Mouse (Mus musculus): ENCODE measurements at regions not wholly inside any gene's neighbourhood (a gene's known extent, or its start where the extent isn't known, plus 50 kb on each side); places are given as distances from the start of the nearest gene placed in this dataset.

DNA sequence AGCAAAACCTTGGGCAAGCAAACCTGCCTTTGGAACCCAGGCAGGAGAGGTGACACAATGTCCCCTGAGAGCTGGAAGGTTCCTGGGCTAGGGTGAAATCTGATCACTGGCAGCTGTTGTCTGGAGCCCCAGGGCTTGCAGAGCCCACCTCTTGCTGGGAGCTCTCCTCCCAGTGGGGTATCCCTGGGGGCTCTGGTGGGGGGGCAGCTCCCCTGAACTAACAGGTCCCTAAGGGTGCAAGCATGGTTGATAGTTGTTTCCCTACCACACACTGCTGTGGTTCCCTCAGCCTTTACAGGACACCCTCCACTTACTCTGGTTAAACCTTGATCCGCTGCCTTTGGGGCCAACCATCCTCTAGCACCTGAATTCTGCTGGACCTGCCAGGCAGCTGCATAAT is 367.3 kb upstream of the Myt1l start:
- no peak overlapping the region for H3K27ac ChIP-seq (ENCODE audit: control insufficient read depth, insufficient read depth, low read length)
- DNase-seq, result no peak
- TF ChIP-seq POLR2A (IDR thresholded peaks at IDR 0.05; ENCODE audit: control insufficient read depth, extremely low read depth, insufficient read depth, low read length, poor library complexity) (no peak), CTCF (IDR thresholded peaks at IDR 0.05; ENCODE audit: borderline replicate concordance, control insufficient read depth, extremely low read depth, insufficient read depth, low read length, poor library complexity) (no peak)
- H3K36me3 ChIP-seq (ENCODE audit: control insufficient read depth, insufficient read depth, low read length), result no peaks in the 10 kb centered on the region
- no peak overlapping the region for H3K4me3 ChIP-seq (ENCODE audit: control insufficient read depth, insufficient read depth, low read length)
- WGBS, result 86% methylated on average over 1 of the region's 1 CpGs
- H3K4me1 ChIP-seq (replicated peaks; ENCODE audit: control insufficient read depth, insufficient read depth, low read length), result no peaks in the 10 kb centered on the region
- no peaks in the 10 kb centered on the region for H3K27me3 ChIP-seq (ENCODE audit: control insufficient read depth, insufficient read depth, low read length)

DNA sequence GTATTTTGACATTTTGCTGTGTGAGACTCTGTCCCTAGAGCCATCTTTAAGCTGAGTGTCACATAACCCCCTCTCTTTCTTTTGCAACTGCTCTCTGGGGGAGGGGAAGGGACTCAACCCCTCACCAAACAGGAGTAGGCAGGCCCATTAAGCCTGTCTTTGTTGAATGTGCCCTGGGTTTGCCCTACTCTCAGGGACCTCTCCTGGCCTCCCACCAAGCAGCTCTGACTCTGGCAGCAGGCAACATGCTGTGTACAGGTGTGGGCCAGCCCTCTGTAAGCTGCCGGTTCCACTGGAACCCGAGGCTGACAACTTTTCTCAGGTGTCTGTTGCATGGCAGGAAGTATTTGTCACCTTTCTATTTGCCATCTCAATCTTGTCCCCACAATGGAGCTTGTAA is 366.6 kb upstream of the Myt1l start:
- Histone ChIP-seq H3K36me3 (ENCODE audit: control insufficient read depth, insufficient read depth, low read length) (no peaks in the 10 kb centered on the region), H3K4me1 (replicated peaks; ENCODE audit: control insufficient read depth, insufficient read depth, low read length) (no peaks in the 10 kb centered on the region), H3K27me3 (ENCODE audit: control insufficient read depth, insufficient read depth, low read length) (no peaks in the 10 kb centered on the region), H3K4me3 (ENCODE audit: control insufficient read depth, insufficient read depth, low read length) (no peak overlapping the region), H3K27ac (ENCODE audit: control insufficient read depth, insufficient read depth, low read length) (no peak overlapping the region)
- 51% methylated on average over 2 of the region's 2 CpGs for WGBS
- TF ChIP-seq POLR2A (IDR thresholded peaks at IDR 0.05; ENCODE audit: control insufficient read depth, extremely low read depth, insufficient read depth, low read length, poor library complexity), result no peak
- no peak for TF ChIP-seq CTCF (IDR thresholded peaks at IDR 0.05; ENCODE audit: borderline replicate concordance, control insufficient read depth, extremely low read depth, insufficient read depth, low read length, poor library complexity)
- no peak for DNase-seq

DNA sequence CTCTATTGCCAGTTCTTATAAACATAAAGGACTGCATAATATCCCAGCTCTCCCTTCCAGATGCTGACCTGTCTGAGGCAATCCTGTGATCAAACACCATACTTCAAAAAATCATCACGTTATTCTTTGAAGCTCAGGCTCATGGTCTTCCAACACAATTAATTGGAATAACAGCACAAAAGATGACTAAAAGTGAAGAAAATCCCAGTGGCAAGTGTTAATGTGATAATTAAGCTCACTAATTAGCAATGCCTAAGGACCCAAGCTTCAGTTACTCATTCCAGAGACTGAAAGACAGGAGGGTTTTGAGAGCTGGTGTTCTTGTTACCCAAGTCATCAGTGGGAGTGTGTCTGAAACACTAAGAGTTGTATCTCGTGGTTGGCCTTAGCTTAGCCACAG is 363.5 kb upstream of the Myt1l start:
- TF ChIP-seq POLR2A (IDR thresholded peaks at IDR 0.05; ENCODE audit: control insufficient read depth, extremely low read depth, insufficient read depth, low read length, poor library complexity) (no peak), CTCF (IDR thresholded peaks at IDR 0.05; ENCODE audit: borderline replicate concordance, control insufficient read depth, extremely low read depth, insufficient read depth, low read length, poor library complexity) (no peak)
- Histone ChIP-seq H3K4me3 (ENCODE audit: control insufficient read depth, insufficient read depth, low read length) (no peak overlapping the region), H3K27me3 (ENCODE audit: control insufficient read depth, insufficient read depth, low read length) (no peaks in the 10 kb centered on the region), H3K27ac (ENCODE audit: control insufficient read depth, insufficient read depth, low read length) (no peak overlapping the region), H3K4me1 (replicated peaks; ENCODE audit: control insufficient read depth, insufficient read depth, low read length) (no peaks in the 10 kb centered on the region), H3K36me3 (ENCODE audit: control insufficient read depth, insufficient read depth, low read length) (no peaks in the 10 kb centered on the region)
- WGBS, result 87% methylated on average over 2 of the region's 2 CpGs
- DNase-seq, result no peak

DNA sequence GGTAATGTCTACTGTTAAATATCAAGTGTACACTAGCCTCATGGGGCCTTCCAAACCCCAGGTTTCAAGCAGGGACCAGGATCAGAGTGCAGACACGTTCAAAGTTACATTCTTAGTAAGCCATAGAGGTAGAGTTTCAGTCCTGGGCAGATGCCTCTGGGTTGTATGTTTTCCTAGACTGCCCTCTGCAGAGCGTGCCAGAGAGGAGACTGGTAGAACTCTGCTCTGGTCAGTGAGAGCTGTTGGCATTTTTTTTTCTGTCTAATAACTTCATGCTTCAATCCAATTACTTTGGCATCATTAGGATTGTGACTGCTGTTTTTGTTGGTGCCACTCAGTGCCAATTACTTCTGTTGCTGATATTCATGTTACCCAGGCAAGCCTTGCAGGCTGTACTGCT is 361.9 kb upstream of the Myt1l start:
- no peak overlapping the region for H3K27ac ChIP-seq (ENCODE audit: control insufficient read depth, insufficient read depth, low read length)
- H3K4me3 ChIP-seq (ENCODE audit: control insufficient read depth, insufficient read depth, low read length), result no peak overlapping the region
- H3K36me3 ChIP-seq (ENCODE audit: control insufficient read depth, insufficient read depth, low read length), result no peaks in the 10 kb centered on the region
- H3K4me1 ChIP-seq (replicated peaks; ENCODE audit: control insufficient read depth, insufficient read depth, low read length), result no peaks in the 10 kb centered on the region
- H3K27me3 ChIP-seq (ENCODE audit: control insufficient read depth, insufficient read depth, low read length), result no peaks in the 10 kb centered on the region
- WGBS, result 61% methylated on average over 2 of the region's 2 CpGs
- no peak for TF ChIP-seq CTCF (IDR thresholded peaks at IDR 0.05; ENCODE audit: borderline replicate concordance, control insufficient read depth, extremely low read depth, insufficient read depth, low read length, poor library complexity)
- TF ChIP-seq POLR2A (IDR thresholded peaks at IDR 0.05; ENCODE audit: control insufficient read depth, extremely low read depth, insufficient read depth, low read length, poor library complexity), result no peak
- DNase-seq, result no peak

DNA sequence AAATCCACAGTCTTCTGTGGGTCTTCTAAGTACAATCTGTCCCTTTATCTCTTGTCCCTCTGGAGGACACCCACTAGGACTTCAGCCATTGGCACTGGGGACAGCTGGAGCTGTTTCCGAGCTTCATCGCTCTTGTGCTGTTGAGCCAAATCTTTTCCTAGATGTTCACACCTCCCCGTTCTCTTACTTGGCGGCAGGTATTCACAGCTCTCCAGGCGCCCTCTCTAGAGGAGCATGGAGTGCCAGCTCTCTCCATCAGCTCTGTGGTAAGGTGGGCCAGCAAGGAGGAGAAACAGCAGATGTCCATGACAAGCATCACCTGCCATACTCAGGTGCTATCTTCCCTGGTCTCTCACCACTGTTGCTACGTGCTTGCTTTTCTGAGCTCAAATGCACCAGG is 360.3 kb upstream of the Myt1l start:
- Histone ChIP-seq H3K27me3 (ENCODE audit: control insufficient read depth, insufficient read depth, low read length) (no peaks in the 10 kb centered on the region), H3K4me1 (replicated peaks; ENCODE audit: control insufficient read depth, insufficient read depth, low read length) (no peaks in the 10 kb centered on the region), H3K36me3 (ENCODE audit: control insufficient read depth, insufficient read depth, low read length) (no peaks in the 10 kb centered on the region), H3K4me3 (ENCODE audit: control insufficient read depth, insufficient read depth, low read length) (no peak overlapping the region), H3K27ac (ENCODE audit: control insufficient read depth, insufficient read depth, low read length) (no peak overlapping the region)
- 83% methylated on average over 6 of the region's 6 CpGs for WGBS
- TF ChIP-seq POLR2A (IDR thresholded peaks at IDR 0.05; ENCODE audit: control insufficient read depth, extremely low read depth, insufficient read depth, low read length, poor library complexity) (no peak), CTCF (IDR thresholded peaks at IDR 0.05; ENCODE audit: borderline replicate concordance, control insufficient read depth, extremely low read depth, insufficient read depth, low read length, poor library complexity) (no peak)
- DNase-seq, result no peak

DNA sequence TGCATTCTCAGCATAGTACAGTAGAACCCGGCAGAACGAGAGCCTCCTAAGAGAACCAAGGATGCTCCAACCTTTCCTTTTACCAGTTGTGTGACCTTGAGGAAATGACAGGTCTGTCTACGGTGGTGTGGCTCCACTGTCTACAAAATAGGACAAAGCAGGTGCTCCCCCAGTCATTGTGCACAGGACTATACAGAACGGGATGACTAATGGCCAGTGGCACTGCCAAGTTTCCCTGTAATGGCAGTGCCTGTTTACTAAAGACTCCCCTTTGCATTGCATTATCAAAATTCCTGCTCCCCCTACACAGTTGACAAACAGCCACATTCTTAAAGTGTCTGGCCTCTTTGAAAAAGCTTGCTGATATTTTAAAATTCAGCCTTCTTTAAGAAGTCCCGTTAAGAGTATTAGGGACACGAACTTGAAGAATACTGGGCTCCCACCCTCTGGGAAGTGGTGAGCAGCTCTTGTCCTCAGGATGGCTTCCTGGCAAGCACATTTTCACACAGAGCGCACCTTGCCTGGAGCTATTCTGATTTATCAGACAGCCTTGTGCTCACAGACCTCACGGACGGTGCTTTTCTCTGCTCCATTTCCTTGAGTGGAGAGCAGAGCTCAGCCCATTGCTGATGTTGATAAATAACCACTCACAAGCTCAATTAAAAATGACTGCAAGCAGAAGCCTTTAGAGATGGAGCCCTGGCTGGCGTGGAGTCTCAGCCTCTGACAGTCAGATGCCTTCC is 352.3 kb upstream of the Myt1l start:
- no peak for DNase-seq
- Histone ChIP-seq H3K36me3 (ENCODE audit: control insufficient read depth, insufficient read depth, low read length) (no peaks in the 10 kb centered on the region), H3K4me1 (replicated peaks; ENCODE audit: control insufficient read depth, insufficient read depth, low read length) (no peaks in the 10 kb centered on the region), H3K27me3 (ENCODE audit: control insufficient read depth, insufficient read depth, low read length) (no peaks in the 10 kb centered on the region), H3K4me3 (ENCODE audit: control insufficient read depth, insufficient read depth, low read length) (no peak overlapping the region), H3K27ac (ENCODE audit: control insufficient read depth, insufficient read depth, low read length) (no peak overlapping the region)
- WGBS, result 80% methylated on average over 10 of the region's 10 CpGs
- no peak for TF ChIP-seq POLR2A (IDR thresholded peaks at IDR 0.05; ENCODE audit: control insufficient read depth, extremely low read depth, insufficient read depth, low read length, poor library complexity)
- no peak for TF ChIP-seq CTCF (IDR thresholded peaks at IDR 0.05; ENCODE audit: borderline replicate concordance, control insufficient read depth, extremely low read depth, insufficient read depth, low read length, poor library complexity)

DNA sequence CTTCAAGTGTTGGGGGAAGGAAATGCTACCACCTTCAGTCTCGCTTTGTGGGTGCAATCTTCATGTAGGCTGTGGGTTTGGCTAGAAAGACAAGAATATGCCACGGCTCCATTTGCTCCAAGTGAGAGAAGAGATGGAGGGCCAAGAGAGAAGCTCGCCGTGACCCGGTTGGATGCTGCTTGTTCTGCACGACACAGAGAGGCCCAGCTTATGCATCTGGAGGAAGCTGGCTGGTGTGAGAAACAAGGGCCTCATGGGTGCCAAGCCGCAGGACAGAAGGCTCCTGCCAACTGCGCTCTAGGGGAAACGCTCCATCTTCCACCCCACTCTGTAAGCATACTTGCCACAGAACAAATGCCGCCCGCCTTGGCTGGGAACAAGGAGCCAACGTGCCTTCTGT is 351.0 kb upstream of the Myt1l start:
- H3K36me3 ChIP-seq (ENCODE audit: control insufficient read depth, insufficient read depth, low read length), result no peaks in the 10 kb centered on the region
- H3K4me1 ChIP-seq (replicated peaks; ENCODE audit: control insufficient read depth, insufficient read depth, low read length), result no peaks in the 10 kb centered on the region
- TF ChIP-seq CTCF (IDR thresholded peaks at IDR 0.05; ENCODE audit: borderline replicate concordance, control insufficient read depth, extremely low read depth, insufficient read depth, low read length, poor library complexity), result no peak
- TF ChIP-seq POLR2A (IDR thresholded peaks at IDR 0.05; ENCODE audit: control insufficient read depth, extremely low read depth, insufficient read depth, low read length, poor library complexity), result no peak
- H3K27me3 ChIP-seq (ENCODE audit: control insufficient read depth, insufficient read depth, low read length), result no peaks in the 10 kb centered on the region
- no peak overlapping the region for H3K27ac ChIP-seq (ENCODE audit: control insufficient read depth, insufficient read depth, low read length)
- H3K4me3 ChIP-seq (ENCODE audit: control insufficient read depth, insufficient read depth, low read length), result no peak overlapping the region
- no peak for DNase-seq
- 91% methylated on average over 12 of the region's 12 CpGs for WGBS

Data from thymus, adult 2 months (tissue).